Mouse (Mus musculus) cerebellum, adult 2 months (tissue): Measurements from ENCODE around the gene Dpy30. TPM values are rescaled to one million over a fixed set of nuclear protein-coding genes. Genes with fewer than 3 reads are reported as not detected.
A peak's percentile ranks its signal among the peaks of the same experiment; 100 is the strongest.

ENCODE experiments used
- DNase-seq, 2 experiments: peaks; one replicate each; pipeline ENCODE4 v3.0.0; 2021
- H3K27ac ChIP-seq: fragments of 200-500 bp; 2 replicates; pipeline ENCODE4 v1.5.1; 2012; ENCODE audit warnings: low read length, control low read depth, inconsistent platforms; ENCODE audit not compliant: insufficient read depth
- H3K27me3 ChIP-seq: fragments of 200-500 bp; 2 replicates; pipeline ENCODE4 v1.6.1; 2012; ENCODE audit warnings: inconsistent platforms, mild to moderate bottlenecking, low read length, moderate library complexity; ENCODE audit not compliant: control insufficient read depth, insufficient read depth
- H3K4me1 ChIP-seq: fragments of 200-500 bp; 2 replicates; pipeline ENCODE4 v1.6.1; 2011; ENCODE audit warnings: low read length; ENCODE audit not compliant: control insufficient read depth, insufficient read depth
- H3K4me3 ChIP-seq: fragments of 200-500 bp; replicated peaks from 2 replicates; pipeline ENCODE3; 2011; ENCODE audit warnings: mild to moderate bottlenecking, low read depth, low read length, control low read depth; ENCODE audit not compliant: insufficient read depth
- CTCF ChIP-seq: fragments of 200-500 bp; IDR thresholded peaks from 2 replicates; pipeline ENCODE4 v1.5.1; 2011; ENCODE audit warnings: low read depth, mild to moderate bottlenecking, control low read depth, low read length, moderate library complexity, borderline replicate concordance; ENCODE audit not compliant: insufficient read depth
- POLR2A ChIP-seq: fragments of 200-500 bp; IDR thresholded peaks from 2 replicates; pipeline ENCODE4 v1.6.1; 2011; ENCODE audit warnings: low read length, control low read depth, borderline replicate concordance; ENCODE audit not compliant: insufficient read depth
- WGBS: fragments of 180-500 bp; shearing (Covaris S2); methylation state at CpG from one replicate; pipeline ENCODE4 v1.1.7; 2018; 5-methylcytosine and 5-hydroxymethylcytosine counted together
- polyA plus RNA-seq: library from polyadenylated mRNA; depleted of rRNA; stranded (reverse); fragments of >200 nt; gene quantifications from 2 replicates; pipeline ENCODE4 v1.2.3, GENCODE M21; 2012; rRNA removed

Dpy30 gene
- polyA plus RNA-seq, 1 experiment = 91.6 TPM

DNA sequence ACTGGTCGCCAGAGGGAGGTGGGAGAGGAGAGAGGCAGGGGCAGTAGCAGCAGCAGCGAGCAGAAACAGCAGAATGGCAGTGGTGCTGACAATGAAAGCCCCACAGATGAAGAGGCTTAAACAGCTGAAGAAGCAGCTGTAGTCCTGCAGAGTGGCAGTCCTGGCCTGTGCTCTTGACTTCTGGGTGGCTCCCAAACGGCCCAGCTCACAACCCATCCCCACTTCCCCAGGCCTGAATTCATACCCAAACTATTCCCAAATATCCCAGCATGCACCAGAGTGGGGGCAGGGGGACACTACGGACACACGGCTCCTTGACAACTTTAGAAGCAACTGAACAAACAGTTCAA is 58.6 kb downstream of the Dpy30 start:
- no peak overlapping the region for H3K27ac ChIP-seq
- WGBS = 51% methylated on average over 5 of the region's 5 CpGs
- no peaks in the 10 kb centered on the region for H3K4me1 ChIP-seq

DNA sequence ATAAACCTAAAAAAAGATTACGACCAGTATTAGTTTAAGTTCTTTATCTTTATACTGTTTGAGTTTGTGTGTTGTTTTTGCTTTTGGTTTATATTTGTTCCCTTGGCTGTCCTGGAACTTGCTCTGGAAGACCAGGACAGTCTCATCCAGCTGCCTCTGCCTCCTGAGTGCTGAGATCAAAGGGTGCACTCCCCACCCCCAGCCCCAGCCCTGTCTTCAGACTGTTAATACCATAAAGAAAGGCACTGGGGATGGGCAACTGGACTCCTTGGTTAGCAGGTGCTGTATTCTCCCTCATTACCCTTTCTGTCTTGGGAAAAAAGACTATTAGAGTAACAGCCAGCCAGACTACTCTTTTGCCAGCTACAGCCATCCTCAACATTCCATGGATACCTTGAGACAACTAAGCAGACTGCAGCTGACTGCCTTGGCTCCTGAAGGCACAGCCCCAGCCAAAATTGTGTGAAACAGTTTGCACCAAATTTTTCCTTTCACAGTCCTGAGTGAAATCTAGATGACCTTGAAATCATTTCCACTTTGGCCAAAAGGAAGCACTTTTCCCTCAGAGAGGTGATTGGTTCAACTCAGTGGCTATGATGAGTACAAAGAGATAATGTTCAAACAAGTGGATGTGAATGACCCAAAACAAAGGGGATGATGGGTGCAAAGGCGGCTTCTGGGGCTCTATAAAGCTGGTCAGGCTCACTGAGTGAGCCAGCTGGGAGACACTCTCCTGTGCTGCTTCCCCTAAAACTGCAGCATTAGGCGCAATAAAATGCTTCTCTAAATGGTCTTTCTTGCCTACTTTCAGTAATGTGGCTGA is 59.2 kb downstream of the Dpy30 start:
- H3K27me3 ChIP-seq = no peaks in the 10 kb centered on the region
- TF ChIP-seq POLR2A (no peak), CTCF (no peak)
- WGBS = 65% methylated on average over 3 of the region's 3 CpGs
- H3K4me1 ChIP-seq = no peaks in the 10 kb centered on the region
- H3K27ac ChIP-seq = no peak overlapping the region
- peak in 1 of 2 experiments; percentile 22 for DNase-seq
- H3K4me3 ChIP-seq = no peak overlapping the region

More for the DNA sequence above, 58.6 kb downstream of the Dpy30 start:
- TF ChIP-seq POLR2A = no peak
- no peak for TF ChIP-seq CTCF
- no peak for DNase-seq
- Histone ChIP-seq H3K27me3 (no peaks in the 10 kb centered on the region), H3K4me3 (no peak overlapping the region)

- DNase-seq = no peak
- 92% methylated on average over 3 of the region's 3 CpGs for WGBS
- TF ChIP-seq POLR2A (no peak), CTCF (no peak)
- Histone ChIP-seq H3K27me3 (no peaks in the 10 kb centered on the region), H3K4me1 (no peaks in the 10 kb centered on the region), H3K4me3 (no peak overlapping the region), H3K27ac (no peak overlapping the region)
These were observed 61.3 kb downstream of the Dpy30 start for GRCm38 (mm10) chr17:74262415-74262814.

Other genes with a start within 250 kb of the Dpy30 start
- 32.8 and 33.0 TPM in 2 replicates for gene Memo1, start 28.4 kb downstream of the Dpy30 start, polyA plus RNA-seq
- 24.4 and 24.6 TPM in 2 replicates for gene Spast, start 15.0 kb upstream of the Dpy30 start, polyA plus RNA-seq
- gene Slc30a6, start 71.7 kb upstream of the Dpy30 start, polyA plus RNA-seq = 23.0 and 24.8 TPM in 2 replicates
- 0.03 and 0.13 TPM in 2 replicates for gene Nlrc4, start 135.2 kb upstream of the Dpy30 start, polyA plus RNA-seq
- gene Yipf4, start 165.5 kb upstream of the Dpy30 start, polyA plus RNA-seq = 52.0 and 58.0 TPM in 2 replicates
- 120 and 127 TPM in 2 replicates for gene Birc6, start 204.4 kb upstream of the Dpy30 start, polyA plus RNA-seq